ENCODE assay signal across 20 mouse cellular contexts in genomic region chr4:119876535-119877160, GRCm38 (mm10).
DNase-seq lines count a peak whose midpoint lies in the region; ATAC-seq and TF ChIP-seq lines count a peak whose summit lies in the region.
"Had no signal": no experiment of that assay in that cellular context is flagged by ENCODE, and none has a peak within 500 bp of the region (broad histone marks: within the 10 kb centered on the region; RNA-seq: fewer than 3 reads in every experiment).

No protein-coding gene starts in this region.

- WGBS in heart, adult 2 months: 82% methylated on average over 8 of the region's 8 CpGs
- 54% methylated on average over 8 of the region's 8 CpGs for WGBS in lung, embryonic 14.5 days
- WGBS in cerebellum, adult 2 months: 14% methylated on average over 8 of the region's 8 CpGs
- 73% methylated on average over 8 of the region's 8 CpGs for WGBS in liver, embryonic 11.5 days

- no peak overlapping the region for H3K27ac ChIP-seq in heart, adult 2 months
- peak overlapping the region; percentile 16; the same call in 1 of the 2 replicates for H3K27ac ChIP-seq in lung, embryonic 14.5 days (ENCODE audit: low read depth)
- H3K27ac ChIP-seq in cerebellum, adult 2 months (ENCODE audit: insufficient read depth, low read length): peak overlapping the region; percentile 54
- H3K27ac ChIP-seq in liver, embryonic 11.5 days (ENCODE audit: low read depth, low read length): no peak overlapping the region
- H3K27ac ChIP-seq: hindbrain, embryonic 13.5 days; kidney, postnatal 0 days; limb, embryonic 10.5 days; liver, embryonic 12.5 days had no signal

- peak; percentile 73; the same call in 1 of the 2 replicates for ATAC-seq in lung, embryonic 14.5 days (ENCODE audit: insufficient read depth)
- ATAC-seq in liver, embryonic 11.5 days (replicated peaks; ENCODE audit: low FRiP score): no peak
- ATAC-seq: intestine, embryonic 16.5 days; liver, embryonic 12.5 days had no signal

- no peak overlapping the region for H3K4me2 ChIP-seq in lung, embryonic 14.5 days
- H3K4me2 ChIP-seq in liver, embryonic 11.5 days: no peak overlapping the region
- H3K4me2 ChIP-seq: hindbrain, embryonic 13.5 days; liver, embryonic 12.5 days; midbrain, embryonic 11.5 days had no signal

- TF ChIP-seq POLR2A in heart, adult 2 months (IDR thresholded peaks at IDR 0.05; ENCODE audit: insufficient read depth, low read depth, low read length): no peak
- TF ChIP-seq POLR2A in cerebellum, adult 2 months (IDR thresholded peaks at IDR 0.05; ENCODE audit: borderline replicate concordance, insufficient read depth, low read length): no peak

- no peak overlapping the region for H3K4me3 ChIP-seq in heart, adult 2 months
- H3K4me3 ChIP-seq in lung, embryonic 14.5 days (ENCODE audit: low read depth, low read length): no peak overlapping the region
- no peak overlapping the region for H3K4me3 ChIP-seq in cerebellum, adult 2 months (replicated peaks; ENCODE audit: insufficient read depth, low read depth, low read length)
- H3K4me3 ChIP-seq in liver, embryonic 11.5 days (ENCODE audit: low read depth, low read length): no peak overlapping the region
- H3K4me3 ChIP-seq: hindbrain, embryonic 13.5 days; limb, embryonic 10.5 days; liver, embryonic 12.5 days had no signal

- H3K4me1 ChIP-seq in heart, adult 2 months (ENCODE audit: control insufficient read depth, insufficient read depth, low read length): no peaks in the 10 kb centered on the region
- H3K4me1 ChIP-seq in lung, embryonic 14.5 days (ENCODE audit: insufficient read depth): no peaks in the 10 kb centered on the region
- peaks cover 51% of the 10 kb centered on the region for H3K4me1 ChIP-seq in cerebellum, adult 2 months (ENCODE audit: control insufficient read depth, insufficient read depth, low read length)
- H3K4me1 ChIP-seq in liver, embryonic 11.5 days (replicated peaks; ENCODE audit: control insufficient read depth, insufficient read depth, low read length): no peaks in the 10 kb centered on the region
- H3K4me1 ChIP-seq: limb, embryonic 10.5 days had no signal

- intact Hi-C loops in heart, adult 2 months (cut with DNase I): no loop called here

- H3K27me3 ChIP-seq in heart, adult 2 months (ENCODE audit: control insufficient read depth, insufficient read depth, low read length): no peaks in the 10 kb centered on the region
- no peaks in the 10 kb centered on the region for H3K27me3 ChIP-seq in lung, embryonic 14.5 days (ENCODE audit: insufficient read depth, low read length)
- no peaks in the 10 kb centered on the region for H3K27me3 ChIP-seq in cerebellum, adult 2 months (ENCODE audit: control insufficient read depth, insufficient read depth, low read length)
- no peaks in the 10 kb centered on the region for H3K27me3 ChIP-seq in liver, embryonic 11.5 days (replicated peaks; ENCODE audit: control insufficient read depth, insufficient read depth, low read length)
- H3K27me3 ChIP-seq: hindbrain, embryonic 13.5 days; liver, embryonic 12.5 days had no signal

- no peaks in the 10 kb centered on the region for H3K36me3 ChIP-seq in heart, adult 2 months (ENCODE audit: control insufficient read depth, insufficient read depth, low read length)
- no peaks in the 10 kb centered on the region for H3K36me3 ChIP-seq in lung, embryonic 14.5 days (ENCODE audit: insufficient read depth)
- no peaks in the 10 kb centered on the region for H3K36me3 ChIP-seq in liver, embryonic 11.5 days (ENCODE audit: control insufficient read depth, insufficient read depth, low read length)
- H3K36me3 ChIP-seq: limb, embryonic 10.5 days; liver, embryonic 12.5 days had no signal

- no peak overlapping the region for H3K9ac ChIP-seq in heart, adult 2 months (ENCODE audit: low read depth, low read length)
- H3K9ac ChIP-seq in lung, embryonic 14.5 days: no peak overlapping the region
- H3K9ac ChIP-seq in liver, embryonic 11.5 days (ENCODE audit: low read depth, low read length): no peak overlapping the region
- H3K9ac ChIP-seq: hindbrain, embryonic 13.5 days; liver, embryonic 12.5 days had no signal

- H3K79me2 ChIP-seq in heart, adult 2 months (replicated peaks; ENCODE audit: control insufficient read depth, insufficient read depth, low read length): no peaks in the 10 kb centered on the region

- no peak for TF ChIP-seq EP300 in heart, adult 2 months (IDR thresholded peaks at IDR 0.05; ENCODE audit: insufficient read depth, low read depth, low read length)

- peak; percentile 63 for DNase-seq in heart, adult 11 months
- no peak for DNase-seq in heart, adult 2 months
- peak; percentile 75 for DNase-seq in lung, embryonic 14.5 days
- DNase-seq in lung, postnatal 25 days (ENCODE audit: low spot score): no peak
- DNase-seq in cerebellum, adult 2 months: peak; percentile 65 to 77
- peak; percentile 67 to 78 for DNase-seq in cerebellum, postnatal 25 days
- no peak for DNase-seq in retina, embryonic 14.5 days (ENCODE audit: low spot score)
- no peak for DNase-seq in liver, embryonic 11.5 days (ENCODE audit: low spot score)
- DNase-seq: adrenal gland, postnatal 14 days; gastrocnemius, postnatal 10 days; lung, postnatal 4 days; retina, postnatal 1 day; right cerebral cortex, postnatal 4 days; thymus, postnatal 14 days had no signal

- no peak for TF ChIP-seq CTCF in heart, adult 2 months (IDR thresholded peaks at IDR 0.05)
- no peak for TF ChIP-seq CTCF in lung, embryonic 14.5 days (IDR thresholded peaks at IDR 0.05; ENCODE audit: low read depth)
- no peak for TF ChIP-seq CTCF in cerebellum, adult 2 months (IDR thresholded peaks at IDR 0.05; ENCODE audit: borderline replicate concordance, insufficient read depth, low read depth, low read length)

- H3K9me3 ChIP-seq in lung, embryonic 14.5 days (ENCODE audit: low read depth, low read length): no peaks in the 10 kb centered on the region
- no peaks in the 10 kb centered on the region for H3K9me3 ChIP-seq in liver, embryonic 11.5 days (ENCODE audit: control insufficient read depth, low read length)
- H3K9me3 ChIP-seq: hindbrain, embryonic 13.5 days; limb, embryonic 10.5 days; liver, embryonic 12.5 days had no signal

Comparison
In these comparisons a context has a peak if more than half of its experiments do, and no peak if none do; other contexts are left out.
1. DNase-seq: peak in heart, adult 11 months (single experiment), lung, embryonic 14.5 days (single experiment), cerebellum, adult 2 months (2 of 2) and cerebellum, postnatal 25 days (2 of 2); none in heart, adult 2 months (0 of 2), lung, postnatal 25 days (single experiment), retina, embryonic 14.5 days (single experiment) and liver, embryonic 11.5 days (single experiment).
2. H3K27ac ChIP-seq: peak in lung, embryonic 14.5 days (single experiment) and cerebellum, adult 2 months (single experiment); none in heart, adult 2 months (single experiment) and liver, embryonic 11.5 days (single experiment).